Mouse (Mus musculus): ENCODE data around the gene Acvr1b. TPM values are rescaled to one million over a fixed set of nuclear protein-coding genes. Genes with fewer than 3 reads are reported as not detected.

The Acvr1b gene
- polyA plus RNA-seq (2012; rRNA removed), result 20.5 and 24.8 TPM in 2 replicates

GRCm38 (mm10) chr15:101173421-101174211, at the start of gene Acvr1b:
TSS of gene Acvr1b (plus strand) at chr15:101174067.

GRCm38 (mm10) chr15:101128181-101129089, 45.4 kb upstream of the Acvr1b start, which contains the start of gene Acvrl1:
TSS of gene Acvrl1 (plus strand) at chr15:101128522.

GRCm38 (mm10) chr15:101224006-101224906, 50.4 kb downstream of the Acvr1b start, which contains the start of gene Grasp:
TSS of gene Grasp (plus strand) at chr15:101224188.

GRCm38 (mm10) chr15:101253886-101254795, 80.3 kb downstream of the Acvr1b start, which contains the start of gene Nr4a1:
TSS of gene Nr4a1 (plus strand) at chr15:101254269.

Other genes starting within 250 kb of the Acvr1b start
- 0.13 and 0.22 TPM in 2 replicates for gene Gm47841, start 126.7 kb upstream of the Acvr1b start, polyA plus RNA-seq (2012; rRNA removed)
- gene Fignl2, start 95.5 kb upstream of the Acvr1b start, polyA plus RNA-seq (2012; rRNA removed), result 2.0 and 2.4 TPM in 2 replicates
- gene Ankrd33, start 58.3 kb upstream of the Acvr1b start, polyA plus RNA-seq (2012; rRNA removed), result not detected in 2 replicates
- 15.0 and 16.2 TPM in 2 replicates for gene Acvrl1, start 45.5 kb upstream of the Acvr1b start, polyA plus RNA-seq (2012; rRNA removed)
- gene Grasp, start 50.1 kb downstream of the Acvr1b start, polyA plus RNA-seq (2012; rRNA removed), result 7.5 and 12.5 TPM in 2 replicates
- gene Nr4a1, start 80.2 kb downstream of the Acvr1b start, polyA plus RNA-seq (2012; rRNA removed), result 6.7 and 8.3 TPM in 2 replicates
- gene Atg101, start 110.2 kb downstream of the Acvr1b start, polyA plus RNA-seq (2012; rRNA removed), result 19.1 and 20.5 TPM in 2 replicates
- gene 6030408B16Rik, start 119.1 kb downstream of the Acvr1b start, polyA plus RNA-seq (2012; rRNA removed), result 0.53 and 0.61 TPM in 2 replicates
- gene Krt80, start 196.1 kb downstream of the Acvr1b start, polyA plus RNA-seq (2012; rRNA removed), result 29.1 and 37.8 TPM in 2 replicates
- 49.2 and 61.5 TPM in 2 replicates for gene Krt7, start 237.0 kb downstream of the Acvr1b start, polyA plus RNA-seq (2012; rRNA removed)